Mouse (Mus musculus): ENCODE data around the gene Tmod4.

Tmod4 gene

DNA sequence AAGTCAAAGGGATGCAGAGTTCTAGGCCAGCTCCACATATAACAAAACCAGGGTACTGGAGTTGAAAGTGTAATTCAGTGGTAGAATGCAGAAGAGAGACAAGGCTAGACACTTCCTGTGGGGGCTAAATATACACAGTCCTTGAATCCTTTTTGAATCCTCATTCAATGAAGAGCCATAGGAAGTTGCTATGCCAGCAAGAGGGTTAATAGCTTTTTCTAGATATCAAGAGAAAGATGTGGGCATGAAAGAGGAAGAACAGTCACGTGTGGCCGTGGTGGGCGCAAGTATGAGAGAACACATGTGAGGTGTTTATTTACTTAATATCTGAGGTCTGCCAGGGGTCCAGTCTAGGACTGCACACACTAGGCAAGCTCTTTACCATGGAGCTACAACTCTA lies 12.1 kb downstream of the Tmod4 start:
- DNase-seq (ENCODE audit: low read depth, low spot score), result no peak

DNA sequence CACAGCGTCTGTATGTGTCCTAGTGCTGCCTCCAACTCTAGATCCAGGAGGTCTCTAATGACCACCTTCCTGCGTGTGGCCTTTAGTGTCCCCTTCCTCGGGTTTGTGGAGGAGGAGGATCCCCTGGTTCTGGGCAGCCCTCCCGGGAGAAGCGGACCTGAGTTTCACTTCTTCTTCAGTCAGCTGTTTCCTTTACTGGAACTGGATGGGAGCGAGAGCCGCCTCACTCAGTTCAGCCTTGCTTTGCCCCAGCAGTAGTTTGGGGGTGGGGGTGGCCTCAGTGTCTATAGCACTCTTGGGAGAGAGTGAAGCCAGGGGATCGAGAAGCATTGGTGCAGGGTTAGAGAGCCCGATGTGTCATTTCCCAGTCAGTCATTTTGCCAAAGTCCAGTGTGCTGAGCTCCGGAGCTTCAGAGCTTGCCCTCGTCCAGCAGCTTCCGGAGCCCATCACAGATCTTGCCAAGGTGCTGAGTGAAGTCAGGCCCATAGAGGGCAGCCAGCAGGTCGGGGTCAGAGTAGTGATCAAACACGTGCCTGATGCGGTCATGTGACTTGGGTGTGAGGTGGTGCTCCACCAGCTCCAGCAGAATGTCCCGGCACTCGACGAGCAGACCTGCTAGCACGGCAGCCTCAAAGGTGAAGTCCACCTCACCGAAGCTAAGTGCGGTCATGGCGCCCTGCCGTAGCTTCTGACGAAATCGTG lies 15.5 kb downstream of the Tmod4 start:
- no peak for DNase-seq (ENCODE audit: low read depth, low spot score)

DNA sequence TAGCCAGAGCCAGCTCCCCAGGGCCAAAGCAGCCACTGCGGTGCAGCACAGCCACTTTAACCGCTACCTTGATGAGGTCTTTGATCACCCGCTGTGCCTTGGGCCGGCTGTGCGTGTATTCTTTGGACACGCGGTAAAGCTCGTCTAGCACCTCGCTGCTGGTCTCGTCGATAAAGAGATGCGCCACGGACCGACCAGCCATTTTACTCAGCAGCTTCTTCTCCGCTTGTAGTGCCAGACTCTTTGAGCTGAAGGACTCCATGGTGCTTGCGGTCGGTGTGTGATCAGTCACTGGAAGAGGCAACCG lies 16.0 kb downstream of the Tmod4 start:
- no peak for DNase-seq (ENCODE audit: low read depth, low spot score)

DNA sequence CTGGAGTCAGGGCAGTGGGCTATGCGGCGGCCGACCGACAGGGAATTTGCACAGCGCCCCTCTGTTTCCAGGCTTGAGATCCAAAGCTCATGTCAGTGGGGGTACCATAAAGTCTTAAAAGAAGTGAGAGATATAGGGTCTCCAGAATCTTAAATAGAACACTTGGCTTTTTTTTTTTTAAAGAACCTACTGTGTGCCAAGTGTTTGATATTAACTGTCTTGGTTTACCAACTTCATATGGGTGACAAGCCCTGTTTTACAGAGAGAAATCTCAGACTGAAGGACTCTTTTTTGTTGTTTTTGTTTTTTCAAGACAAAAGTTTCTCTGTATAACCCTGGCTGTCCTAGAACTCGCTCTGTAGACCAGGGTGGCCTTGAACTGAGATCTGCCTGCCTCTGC lies 16.5 kb downstream of the Tmod4 start:
- DNase-seq (ENCODE audit: low read depth, low spot score), result no peak

DNA sequence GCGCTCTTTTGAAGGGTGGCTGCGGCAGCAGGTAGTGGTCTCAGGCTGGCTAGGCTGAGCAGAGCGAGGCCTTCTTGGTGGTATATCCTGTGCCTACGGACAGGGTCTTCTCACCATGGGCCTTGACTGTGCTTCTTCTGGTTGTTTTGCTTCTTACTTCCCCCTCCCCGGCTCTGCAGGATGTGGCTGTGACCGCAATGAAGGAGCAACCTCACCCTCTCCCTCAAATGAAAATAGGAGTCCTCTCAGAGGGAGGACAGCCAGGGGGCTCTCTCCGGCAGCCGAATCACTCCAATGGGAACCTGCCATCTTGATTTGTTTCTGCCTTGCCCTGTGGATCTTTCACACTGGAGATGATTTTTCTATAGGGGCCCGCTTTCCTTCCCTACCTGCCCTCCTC lies 17.2 kb downstream of the Tmod4 start:
- no peak for DNase-seq (ENCODE audit: low read depth, low spot score)

DNA sequence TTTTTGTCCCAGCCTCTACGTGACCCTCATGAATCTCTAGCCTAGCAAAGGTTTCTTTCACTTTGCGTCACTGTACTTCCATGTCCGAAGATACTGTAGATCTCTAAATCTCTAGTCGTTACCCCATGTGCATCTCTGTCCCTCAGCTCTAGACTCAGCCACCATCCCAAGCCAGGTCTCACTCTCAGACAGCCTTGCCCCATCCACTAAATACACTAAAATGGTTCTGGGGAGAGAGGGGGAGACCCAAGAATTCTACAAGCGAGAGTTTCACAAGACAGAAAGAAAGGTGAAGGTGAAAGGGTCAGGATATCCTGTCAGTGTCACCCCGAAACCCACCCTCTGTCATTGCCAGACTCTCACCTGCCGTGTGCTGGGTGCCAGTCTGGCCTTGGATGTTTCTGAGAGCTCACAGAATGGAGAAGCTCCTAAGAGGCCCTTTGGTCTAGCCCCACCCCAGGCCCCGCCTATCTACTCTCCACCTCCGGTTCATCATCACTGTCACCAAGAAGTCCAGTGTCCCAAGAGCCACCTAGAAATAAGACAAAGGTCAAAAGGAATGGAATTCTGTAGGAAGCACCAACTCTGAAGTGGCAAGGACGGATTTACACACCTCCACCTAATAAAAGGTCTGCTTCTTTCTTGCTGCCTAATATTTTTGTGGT lies 17.8 kb downstream of the Tmod4 start, which contains the start of gene Tnfaip8l2:
Gene Tnfaip8l2, minus strand, starts transcription at position 409 of the 665 bp plus-strand sequence.
- DNase-seq (ENCODE audit: low read depth, low spot score), result no peak

DNA sequence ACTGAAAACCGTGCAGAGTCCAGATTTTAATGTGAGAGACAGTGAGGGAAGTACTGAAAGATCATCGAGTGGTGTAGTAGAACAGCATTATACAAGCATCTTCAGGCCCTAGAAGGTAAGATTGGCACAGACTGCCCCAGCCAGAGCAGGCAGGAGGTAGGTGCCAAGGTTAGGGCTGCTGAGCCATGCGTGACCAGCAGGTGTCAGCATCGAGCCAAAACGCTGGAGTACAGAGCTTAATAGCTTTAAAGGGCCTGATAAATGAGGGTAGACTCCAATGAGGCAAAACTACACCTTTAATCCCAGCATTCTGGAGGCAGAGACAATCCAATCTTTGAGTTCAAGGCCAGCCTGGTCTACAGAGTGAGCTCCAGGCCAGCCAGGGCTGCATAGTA lies 18.3 kb downstream of the Tmod4 start:
- peak; percentile 91 for DNase-seq (ENCODE audit: low read depth, low spot score)

DNA sequence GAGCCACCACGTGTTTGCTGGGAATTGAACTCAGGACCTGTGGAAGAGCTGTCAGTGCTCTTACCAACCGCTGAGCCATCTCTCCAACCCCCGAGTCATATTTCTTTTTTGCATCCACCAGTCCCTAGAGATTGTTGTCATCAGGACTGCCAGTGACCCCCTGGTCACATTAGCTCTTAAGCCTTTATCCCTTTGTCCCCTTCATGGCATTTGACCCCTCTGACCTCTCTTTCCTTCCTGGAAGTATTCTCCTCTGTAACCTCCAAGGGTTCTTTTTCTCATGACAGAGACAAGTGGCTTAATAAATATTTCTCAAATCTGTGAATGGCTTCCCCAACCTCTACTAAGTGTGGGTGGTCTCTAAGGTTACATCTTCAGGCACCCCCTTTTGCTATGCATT lies 23.6 kb downstream of the Tmod4 start:
- DNase-seq (ENCODE audit: low read depth, low spot score), result no peak

DNA sequence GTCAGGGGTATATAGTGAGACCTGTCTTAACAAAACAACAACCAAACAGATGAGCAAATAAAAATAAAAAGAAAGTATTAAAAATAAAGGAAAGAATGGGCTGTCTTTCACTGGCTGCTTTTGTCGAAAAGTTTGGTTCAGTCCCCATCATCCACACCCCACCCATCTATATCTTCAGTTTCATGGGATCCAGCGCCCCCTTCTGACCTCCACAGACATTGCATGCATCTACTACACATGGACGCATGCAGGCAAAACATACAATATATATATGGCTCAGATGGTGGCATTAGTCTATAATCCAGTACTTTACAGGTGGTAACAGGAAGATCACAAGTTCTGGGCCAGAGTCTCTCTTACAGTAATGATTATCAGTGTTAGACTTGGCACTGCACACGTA lies 29.6 kb downstream of the Tmod4 start:
- DNase-seq (ENCODE audit: low read depth, low spot score), result peak; percentile 53

DNA sequence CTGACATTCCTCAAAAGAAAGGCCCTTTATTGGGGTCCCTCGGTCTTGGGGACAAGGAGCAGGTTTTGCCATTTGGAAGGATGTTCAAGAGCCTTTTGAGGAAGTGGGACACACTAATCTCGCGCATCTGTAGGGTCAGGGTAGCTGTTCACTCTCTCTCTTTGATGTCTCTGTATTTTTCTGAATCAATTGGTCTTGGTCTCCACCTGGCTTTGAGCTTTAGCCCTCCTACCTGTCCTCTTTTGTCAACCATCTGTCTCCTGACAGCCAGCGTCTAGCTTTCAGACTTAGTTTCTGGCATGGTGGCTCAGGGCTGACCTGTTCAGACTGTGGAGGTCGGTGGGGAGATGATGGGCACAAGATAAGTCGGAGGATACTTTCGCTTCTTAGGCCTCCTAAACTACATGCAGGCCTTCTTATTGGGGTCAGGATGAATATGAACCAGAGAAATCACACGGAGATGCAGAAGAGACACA lies 35.3 kb downstream of the Tmod4 start:
- no peak for DNase-seq (ENCODE audit: low read depth, low spot score)

DNA sequence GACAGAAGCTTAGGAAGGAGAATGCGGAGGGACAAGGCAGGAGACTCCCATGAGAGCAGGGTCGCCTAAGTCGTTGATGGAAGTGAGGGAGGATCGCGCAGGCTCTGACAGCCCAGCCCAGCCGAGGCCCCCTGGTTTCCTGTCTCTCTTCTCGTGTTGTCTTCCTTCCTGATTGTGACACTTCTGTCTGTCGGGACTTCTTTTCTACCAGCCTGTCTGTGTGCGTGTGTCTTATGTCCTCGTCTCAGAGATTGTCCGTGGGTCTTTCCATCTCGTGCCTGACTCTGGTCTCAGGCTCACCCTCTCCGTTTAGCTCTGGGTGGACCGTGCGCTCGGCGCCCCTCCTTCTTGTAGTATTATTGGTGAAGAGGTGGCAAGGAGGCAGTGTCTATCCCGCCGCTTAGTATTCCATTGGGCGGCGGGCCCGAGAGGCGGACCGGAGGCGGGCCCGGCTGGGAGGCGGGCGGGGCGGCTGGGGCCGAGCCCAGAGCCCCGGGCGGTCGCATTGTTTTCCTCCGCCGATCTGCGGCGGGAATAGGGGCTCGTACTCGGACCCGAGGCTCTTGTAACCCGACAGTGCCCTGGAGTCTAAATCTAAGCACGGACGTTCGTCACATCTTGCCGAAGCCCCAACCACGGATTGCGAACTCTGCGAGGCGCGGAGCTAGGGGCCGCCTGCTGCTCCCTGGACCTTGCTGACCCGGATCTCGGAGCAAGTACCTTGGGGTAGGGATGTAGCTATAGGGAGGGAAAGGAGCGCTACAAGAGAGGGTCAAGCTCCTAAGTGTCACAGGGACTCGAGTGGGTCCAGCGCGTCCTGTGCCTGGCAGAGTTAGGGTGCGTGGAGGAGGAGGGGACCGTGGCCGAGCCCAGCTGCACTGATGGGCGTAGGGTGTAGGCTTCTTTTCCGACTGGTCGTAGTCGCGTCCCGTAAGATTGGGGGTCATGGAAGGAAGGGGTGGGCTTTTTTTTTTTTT lies 36.0 kb downstream of the Tmod4 start, which contains the start of gene Sema6c:
Gene Sema6c, plus strand, starts transcription at position 471 of the 977 bp plus-strand sequence.
- peak; percentile 97 for DNase-seq (ENCODE audit: low read depth, low spot score)

DNA sequence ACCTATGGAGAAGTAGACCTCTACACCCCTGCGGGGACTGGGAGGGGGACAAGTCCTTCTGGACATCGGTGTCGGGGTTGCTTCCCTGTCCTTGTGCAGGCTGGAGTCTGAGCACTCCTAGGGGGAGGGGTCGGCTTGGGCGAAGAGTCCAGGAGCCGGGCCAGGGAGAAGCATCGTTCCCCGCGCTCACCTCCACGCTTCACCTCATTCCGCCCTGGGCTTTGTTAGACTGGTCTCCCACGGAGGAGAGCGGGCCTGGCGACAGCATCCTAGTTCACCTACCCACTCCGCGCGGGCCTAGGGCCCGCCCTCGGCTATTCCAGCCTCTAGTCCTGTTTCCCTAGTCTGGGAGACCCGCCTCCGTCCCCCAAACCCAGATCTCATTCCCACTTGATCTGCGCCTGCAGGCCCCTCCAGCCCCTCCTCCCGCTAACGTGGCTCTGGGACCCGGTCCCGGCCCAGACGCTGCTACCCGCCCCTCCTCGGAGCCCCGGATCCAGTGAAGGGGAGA lies 36.8 kb downstream of the Tmod4 start:
- DNase-seq (ENCODE audit: low read depth, low spot score), result no peak

DNA sequence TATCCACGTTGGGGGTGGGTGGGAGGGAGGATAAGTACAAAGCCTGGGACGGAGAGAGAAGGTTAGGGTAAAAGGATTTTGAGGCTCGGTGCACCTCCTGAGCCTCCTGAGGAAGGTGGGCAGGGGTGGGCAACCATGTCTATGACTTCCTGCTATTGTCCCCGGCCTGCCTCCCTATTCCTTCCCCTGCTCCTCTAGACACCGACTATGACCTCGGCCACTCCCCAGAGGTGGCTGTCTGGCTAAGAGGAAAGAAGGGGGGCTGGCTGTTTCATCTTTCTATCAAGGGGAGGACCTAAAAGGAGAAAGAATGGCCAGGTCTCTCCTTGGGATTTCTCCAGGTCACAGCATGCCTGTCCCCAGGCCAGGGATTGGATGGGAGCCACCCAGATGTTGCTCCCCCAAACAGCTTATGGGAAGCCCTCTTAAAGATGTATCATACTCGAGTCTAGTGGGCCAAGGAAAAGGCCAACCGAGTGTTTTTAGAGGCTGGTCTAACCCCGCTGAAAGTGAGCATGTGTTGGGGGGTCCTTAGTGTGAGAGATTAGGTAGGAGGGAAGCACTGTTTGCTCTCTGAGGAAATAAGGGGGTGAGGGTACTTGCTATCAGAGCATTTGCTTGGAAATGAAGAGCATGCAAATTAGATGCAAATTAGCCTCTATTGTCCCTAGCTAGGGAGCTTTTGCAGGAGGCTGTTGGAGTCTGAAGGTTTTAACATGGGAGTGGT lies 37.5 kb downstream of the Tmod4 start:
- DNase-seq (ENCODE audit: low read depth, low spot score), result no peak

DNA sequence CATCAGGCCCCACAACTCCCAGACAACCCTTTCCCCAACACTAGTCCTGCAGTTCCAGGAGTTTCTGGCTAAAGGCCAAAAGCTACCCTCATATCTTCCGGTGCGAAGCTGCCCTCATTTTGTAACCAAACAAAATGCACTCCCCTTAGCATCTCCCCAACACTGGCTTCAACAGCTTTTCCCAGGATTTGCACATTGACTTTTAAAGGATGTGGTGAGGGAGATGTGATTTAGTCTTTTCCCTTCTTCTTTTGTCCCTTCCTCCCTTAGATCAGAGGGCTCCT lies 38.0 kb downstream of the Tmod4 start:
- no peak for DNase-seq (ENCODE audit: low read depth, low spot score)

DNA sequence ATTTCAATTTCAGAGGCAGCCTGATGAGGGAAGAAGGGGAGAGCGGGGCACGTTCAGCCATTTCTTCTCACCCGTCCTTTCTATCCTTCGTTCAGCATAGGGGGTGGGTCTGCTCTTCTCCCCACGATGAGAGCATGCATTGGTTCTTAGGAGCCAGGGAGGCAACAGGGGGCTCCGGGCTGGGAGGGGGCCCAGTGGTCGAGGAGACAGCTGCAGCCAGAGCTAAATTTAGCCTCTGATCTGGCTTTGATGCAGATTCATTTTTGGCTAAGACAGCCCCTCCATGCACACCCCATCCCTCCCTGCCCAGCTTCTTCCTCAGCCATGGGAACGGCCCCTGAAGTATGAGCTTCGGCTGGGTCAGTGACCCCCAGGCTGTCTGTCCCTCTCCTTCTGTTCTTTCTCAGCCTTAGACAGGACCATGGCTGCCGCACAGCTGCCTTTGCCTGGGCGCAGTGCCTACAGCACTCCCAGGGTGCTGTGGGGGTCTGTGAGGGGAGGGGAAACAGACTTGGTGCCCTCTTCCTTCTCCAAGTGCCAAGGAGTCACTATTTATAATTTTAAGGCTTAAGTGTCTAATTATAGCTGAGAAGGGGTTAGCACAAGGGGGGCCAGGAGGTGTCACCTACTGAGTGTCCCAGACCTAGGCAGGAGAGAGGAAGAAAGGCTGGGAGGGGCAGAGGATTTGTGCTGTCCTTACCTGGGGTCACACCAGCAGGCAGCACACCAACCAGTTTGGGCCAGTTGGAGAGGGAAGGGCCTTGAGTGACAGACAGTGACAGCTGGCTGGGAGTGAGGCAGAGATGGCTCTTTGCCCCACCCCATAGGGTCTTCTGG lies 39.4 kb downstream of the Tmod4 start:
- no peak for DNase-seq (ENCODE audit: low read depth, low spot score)

DNA sequence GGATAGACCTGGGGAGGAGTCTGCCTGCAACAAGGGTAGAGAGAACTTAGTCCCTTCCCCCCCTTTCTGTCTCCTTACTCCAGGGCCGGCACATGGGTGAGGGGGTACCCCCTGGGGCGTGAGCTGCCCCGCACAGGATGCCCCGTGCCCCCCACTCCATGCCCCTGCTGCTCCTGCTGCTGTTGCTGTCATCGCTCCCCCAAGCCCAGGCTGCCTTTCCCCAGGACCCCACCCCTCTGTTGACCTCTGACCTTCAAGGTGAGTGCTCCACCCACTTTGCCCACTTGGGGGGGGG lies 39.9 kb downstream of the Tmod4 start:
- DNase-seq (ENCODE audit: low read depth, low spot score), result no peak

DNA sequence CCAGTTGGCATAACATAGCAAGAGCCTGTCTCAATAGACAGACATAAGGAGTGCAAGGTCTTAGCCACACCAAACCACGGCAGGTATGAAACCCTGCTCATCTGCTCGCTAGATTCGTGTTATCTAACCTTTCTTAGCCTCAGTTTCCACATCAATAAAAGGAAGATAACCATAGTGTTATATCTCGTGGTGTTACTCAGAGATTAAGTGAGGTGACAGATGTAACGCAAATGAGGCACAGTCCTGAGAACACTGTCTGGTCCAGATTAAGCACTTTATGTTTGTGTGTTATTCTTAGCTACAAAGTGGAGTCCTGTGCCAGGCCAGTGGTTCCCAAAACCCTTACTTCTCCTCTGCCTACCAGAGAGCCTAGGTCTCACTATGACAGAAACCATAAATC lies 40.6 kb downstream of the Tmod4 start:
- no peak for DNase-seq (ENCODE audit: low read depth, low spot score)

DNA sequence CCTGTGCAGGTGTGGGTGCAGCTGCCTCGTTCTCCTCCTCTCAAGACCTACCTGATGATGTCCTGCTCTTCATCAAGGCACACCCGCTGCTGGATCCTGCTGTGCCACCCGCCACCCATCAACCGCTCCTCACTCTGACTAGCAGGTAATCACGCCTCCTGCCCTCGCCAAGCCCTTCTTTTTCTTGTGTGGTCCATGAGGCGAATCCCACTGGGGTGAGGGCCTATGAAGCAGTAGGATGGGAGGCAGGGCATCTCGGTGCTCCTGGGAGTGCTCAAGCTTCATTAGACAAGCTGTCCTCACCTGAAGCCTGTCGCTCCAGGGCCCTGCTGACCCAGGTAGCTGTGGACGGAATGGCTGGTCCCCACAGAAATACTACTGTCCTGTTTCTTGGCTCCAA lies 45.7 kb downstream of the Tmod4 start:
- no peak for DNase-seq (ENCODE audit: low read depth, low spot score)

DNA sequence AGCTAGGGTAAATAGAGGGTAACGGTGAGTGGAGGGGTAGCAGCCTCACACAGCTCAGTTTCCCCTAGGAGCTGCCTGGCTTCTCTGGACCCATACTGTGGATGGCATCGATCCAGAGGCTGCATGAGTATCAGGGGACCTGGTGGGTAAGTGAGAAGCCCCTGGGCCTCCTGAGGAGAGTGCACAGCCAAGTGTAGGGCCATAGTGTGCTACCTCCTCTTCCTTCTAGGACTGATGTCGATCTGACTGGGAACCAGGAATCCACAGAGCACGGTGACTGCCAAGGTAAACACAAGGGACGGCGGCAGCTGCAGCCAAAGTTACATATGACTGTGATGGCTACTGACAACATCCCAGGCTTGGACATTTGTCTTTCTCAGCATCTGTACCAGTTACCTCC lies 46.8 kb downstream of the Tmod4 start:
- no peak for DNase-seq (ENCODE audit: low read depth, low spot score)

DNA sequence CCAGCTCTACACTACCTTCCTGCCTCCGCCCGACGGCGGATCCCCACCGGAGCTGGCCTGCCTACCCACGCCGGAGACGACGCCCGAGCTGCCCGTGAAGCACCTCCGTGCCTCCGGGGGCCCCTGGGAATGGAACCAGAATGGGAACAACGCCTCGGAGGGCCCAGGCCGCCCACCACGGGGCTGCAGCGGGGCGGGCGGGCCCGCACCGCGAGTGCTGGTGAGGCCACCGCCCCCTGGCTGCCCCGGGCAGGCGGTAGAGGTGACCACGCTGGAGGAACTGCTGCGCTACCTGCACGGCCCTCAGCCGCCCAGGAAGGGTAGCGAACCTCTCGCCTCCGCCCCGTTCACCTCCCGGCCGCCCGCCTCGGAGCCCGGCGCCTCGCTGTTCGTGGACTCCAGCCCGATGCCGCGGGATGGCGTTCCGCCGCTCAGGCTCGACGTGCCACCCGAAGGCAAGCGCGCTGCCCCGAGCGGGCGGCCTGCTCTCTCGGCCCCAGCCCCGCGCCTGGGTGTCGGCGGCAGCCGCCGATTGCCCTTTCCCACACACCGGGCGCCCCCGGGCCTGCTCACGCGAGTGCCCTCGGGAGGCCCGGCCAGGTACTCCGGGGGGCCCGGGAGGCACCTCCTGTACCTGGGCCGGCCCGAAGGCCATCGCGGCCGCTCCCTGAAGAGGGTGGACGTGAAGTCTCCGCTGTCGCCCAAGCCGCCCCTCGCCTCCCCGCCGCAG lies 48.4 kb downstream of the Tmod4 start:
- no peak for DNase-seq (ENCODE audit: low read depth, low spot score)
